Mouse (Mus musculus) lung, postnatal 14 days (tissue): ENCODE measurements around the gene Eif6.
"Not testable (repeated sequence)": the region's sequence is repeated elsewhere in the genome, so short reads cannot be mapped to it uniquely, and the experiment has no call there.

Source experiments
- DNase-seq: peaks from one replicate; pipeline ENCODE4 v3.0.0; 2021

The Eif6 gene

DNA sequence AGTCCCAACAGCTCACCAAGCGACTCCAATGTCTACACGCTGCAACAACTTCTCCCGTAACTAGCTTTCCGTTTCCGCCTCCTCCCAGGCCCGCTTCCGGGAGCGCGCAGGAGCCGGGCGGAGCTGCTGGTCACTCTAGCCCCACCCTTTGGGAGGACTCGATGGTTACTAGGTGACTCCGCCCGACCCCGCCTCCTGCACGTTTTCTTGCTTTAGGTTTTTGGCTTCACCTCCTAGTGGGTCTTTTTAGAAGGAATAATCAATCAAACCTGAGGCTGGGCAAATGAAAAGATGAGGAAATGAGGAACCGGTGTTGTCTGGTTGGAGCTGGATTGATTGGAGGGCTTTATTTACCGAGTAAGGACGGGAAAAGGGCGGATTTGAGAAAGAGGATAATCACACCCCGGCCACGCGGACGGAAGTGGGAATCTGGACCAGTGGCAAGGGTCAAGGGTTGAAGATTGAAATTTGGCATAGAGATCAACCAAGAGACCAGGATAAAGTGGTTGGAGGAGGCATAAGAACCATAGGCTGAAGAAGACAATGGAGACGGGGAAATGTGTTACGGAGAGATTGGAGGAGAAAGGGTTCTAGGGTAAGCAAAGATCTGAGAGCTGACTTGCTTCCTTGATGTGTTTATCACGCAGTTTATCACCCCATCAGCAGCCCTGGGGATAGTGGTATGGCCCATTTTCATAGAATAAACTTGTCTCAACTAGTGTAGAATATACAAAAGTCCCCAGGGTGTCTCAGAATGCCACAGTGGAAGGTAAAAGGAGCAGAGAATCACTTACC lies at the start of gene Eif6:
Gene Eif6 (minus strand): TSS at position 296 of the 795 bp plus-strand sequence.
- DNase-seq = peak; percentile 86

GRCm38 (mm10) chr2:155873636-155874035 lies 46.9 kb upstream of the Eif6 start:
- no peak for DNase-seq

DNA sequence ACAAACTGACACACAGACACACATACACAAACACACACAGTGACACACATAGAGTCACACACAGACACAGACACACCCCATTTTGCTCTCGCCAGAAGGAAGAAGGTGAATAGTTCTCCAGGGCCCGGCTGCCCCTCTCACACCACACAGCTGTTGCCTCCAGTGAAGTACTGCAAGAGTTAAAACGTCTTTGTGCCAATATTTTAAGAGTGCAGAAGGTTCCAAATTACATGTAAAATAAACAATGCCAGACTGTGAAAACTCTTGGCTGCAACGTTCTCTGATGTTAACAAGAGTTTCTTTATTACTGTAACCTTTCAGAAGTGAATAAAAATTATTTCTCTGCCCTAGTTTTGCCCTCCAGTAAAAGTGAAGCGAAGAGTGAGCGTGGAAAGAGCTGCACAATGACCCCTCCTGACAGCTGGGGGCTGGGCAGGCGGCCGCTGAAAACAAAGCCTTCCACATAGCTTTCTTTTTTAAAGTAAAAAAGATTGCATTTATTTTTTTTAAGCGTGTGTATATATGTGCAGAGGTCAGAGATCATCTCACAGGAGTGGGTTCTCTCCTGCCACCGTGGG lies 46.3 kb upstream of the Eif6 start:
- no peak for DNase-seq

DNA sequence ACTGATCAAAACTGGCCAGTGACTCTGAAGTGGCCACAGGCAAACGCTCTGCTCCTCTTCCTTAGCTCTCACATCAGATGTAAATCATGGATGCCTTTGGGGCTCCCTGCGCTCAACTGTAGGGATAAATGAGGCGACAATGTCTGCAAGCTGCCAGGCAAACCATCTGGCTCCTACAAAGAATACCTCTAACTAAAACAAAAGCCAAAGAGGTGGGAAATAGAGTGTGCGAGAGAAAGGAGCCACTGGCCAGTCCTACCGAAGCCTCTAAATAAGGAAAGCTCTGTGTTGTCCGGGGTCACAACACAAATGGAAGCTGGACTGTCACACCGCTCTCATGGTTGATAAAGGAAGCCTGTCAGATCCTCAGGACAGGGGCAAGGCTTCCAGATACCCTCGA lies 45.8 kb upstream of the Eif6 start:
- DNase-seq = no peak

GRCm38 (mm10) chr2:155869772-155870171 lies 43.0 kb upstream of the Eif6 start:
- no peak for DNase-seq

DNA sequence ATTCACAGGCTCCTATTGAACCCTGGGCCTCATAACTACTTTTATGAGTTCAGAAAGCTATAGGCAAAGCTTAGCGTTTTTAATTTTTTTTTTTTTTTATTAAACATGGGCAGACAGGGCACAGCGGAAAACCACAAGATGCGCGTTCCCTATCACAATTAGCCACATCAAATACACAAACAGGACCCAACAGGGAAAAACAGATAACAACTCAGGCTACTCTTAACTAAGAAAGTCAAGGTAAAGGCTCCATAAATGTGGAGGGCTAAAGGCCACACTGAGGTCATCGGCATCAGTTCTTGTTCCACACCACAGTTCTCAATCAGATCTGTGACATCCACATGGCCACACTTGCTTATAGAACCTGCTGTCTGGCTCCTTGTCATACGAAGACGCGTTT lies 41.6 kb upstream of the Eif6 start:
- DNase-seq = no peak

GRCm38 (mm10) chr2:155863301-155863867 lies 36.7 kb upstream of the Eif6 start:
- DNase-seq = no peak

- DNase-seq = no peak
These were observed 36.0 kb upstream of the Eif6 start for GRCm38 (mm10) chr2:155862573-155863300.

GRCm38 (mm10) chr2:155861581-155861980 lies 34.9 kb upstream of the Eif6 start:
- no peak for DNase-seq

- DNase-seq = no peak
These were observed 33.4 kb upstream of the Eif6 start for GRCm38 (mm10) chr2:155860102-155860501.

DNA sequence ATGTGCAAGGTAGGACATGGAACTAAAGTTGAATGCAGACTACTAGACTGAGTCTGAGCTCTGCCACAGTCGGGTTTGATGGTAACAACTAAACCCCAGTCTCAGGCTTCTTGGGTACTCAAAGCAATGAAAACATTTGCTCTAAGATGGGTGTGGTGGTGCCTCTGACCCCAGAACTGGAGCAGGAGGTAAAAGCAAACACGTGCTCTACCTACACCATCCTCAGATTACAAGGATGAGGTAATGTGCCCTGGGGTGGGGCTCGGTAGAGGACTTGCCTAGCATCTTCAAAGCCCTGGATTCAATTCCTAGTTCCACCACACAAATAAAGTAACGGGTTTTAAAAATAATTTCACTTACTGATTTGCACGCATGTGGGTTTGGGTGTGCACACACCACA lies 25.8 kb upstream of the Eif6 start:
- DNase-seq = no peak

- DNase-seq = no peak
These were observed 23.4 kb upstream of the Eif6 start for GRCm38 (mm10) chr2:155850120-155850519.

DNA sequence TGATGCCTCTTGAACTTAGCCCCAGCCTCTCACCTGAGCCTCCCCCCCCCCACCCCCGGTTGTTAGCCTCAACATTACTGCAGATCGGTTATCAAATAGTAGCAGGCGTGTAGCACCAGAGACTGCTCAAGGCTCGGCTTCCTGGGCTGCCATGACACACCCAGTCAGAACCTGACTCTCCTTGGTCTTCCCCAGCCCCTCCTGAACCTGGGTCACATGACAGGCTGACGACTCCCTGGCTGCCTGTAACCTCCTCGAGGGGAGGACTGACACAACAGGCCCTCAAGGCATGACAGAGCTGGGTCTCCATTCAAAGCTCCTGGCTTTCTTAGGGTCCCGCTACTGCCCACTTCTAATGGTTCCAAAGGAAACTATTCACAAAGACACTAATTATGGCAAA lies 22.7 kb upstream of the Eif6 start:
- no peak for DNase-seq

DNA sequence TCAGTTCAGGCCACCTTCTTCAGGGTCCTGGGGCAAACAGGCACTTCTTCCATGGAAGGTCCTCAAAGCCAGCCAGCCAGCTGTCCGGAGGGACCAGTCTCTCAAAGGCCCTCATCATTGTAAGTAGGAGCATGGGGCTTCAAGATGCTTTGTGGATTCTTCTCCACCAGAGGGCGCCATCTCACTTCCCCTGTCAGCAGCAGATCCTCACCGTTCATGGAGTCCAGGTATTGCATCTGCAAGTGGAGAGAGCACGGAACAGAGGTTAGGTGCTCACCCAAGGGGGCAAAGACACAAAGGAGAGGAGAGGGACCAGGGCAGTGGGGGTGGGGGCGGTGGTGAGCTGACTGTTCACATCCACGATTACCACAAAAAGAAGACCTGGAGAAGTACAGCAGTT lies 21.6 kb upstream of the Eif6 start:
- DNase-seq = peak; percentile 89

DNA sequence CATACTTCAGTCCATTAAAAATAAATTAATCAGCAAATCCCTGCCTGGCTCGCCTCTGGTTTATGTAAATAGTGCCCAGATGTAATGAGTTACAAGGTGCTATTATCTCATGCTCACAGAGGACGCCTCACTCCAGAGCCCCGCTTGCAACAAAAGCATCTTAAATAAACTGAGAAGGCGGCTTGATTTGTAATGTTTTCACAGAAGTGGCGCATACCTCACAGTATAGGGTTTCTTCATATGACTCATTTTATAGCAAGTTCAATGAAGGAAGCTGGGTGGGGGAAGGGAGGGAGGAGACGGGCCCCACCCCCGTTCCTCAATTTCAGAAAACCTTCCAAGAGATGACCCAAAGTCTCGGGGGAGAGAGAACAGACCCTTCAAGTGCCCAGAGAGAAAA lies 20.2 kb upstream of the Eif6 start:
- DNase-seq = no peak

DNA sequence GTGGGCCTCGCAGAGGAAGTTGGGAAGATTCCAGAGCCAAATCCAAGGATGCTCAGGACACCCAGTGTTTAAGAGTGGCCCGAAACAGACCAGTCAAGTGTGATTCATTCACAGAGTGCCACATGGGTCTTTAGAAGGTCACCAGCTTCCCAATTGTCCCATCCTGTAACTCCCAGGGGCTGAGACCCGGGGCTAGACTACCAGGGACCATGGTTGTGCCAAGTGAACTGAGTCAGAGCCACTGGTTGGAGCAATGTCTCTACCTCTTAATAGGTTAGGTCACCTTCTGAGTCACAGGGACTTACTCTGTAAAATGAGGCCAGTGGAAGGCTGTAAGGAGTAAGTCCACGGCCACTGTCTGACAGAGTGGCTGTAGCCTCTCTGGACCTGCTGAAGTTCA lies 12.2 kb upstream of the Eif6 start:
- DNase-seq = no peak

DNA sequence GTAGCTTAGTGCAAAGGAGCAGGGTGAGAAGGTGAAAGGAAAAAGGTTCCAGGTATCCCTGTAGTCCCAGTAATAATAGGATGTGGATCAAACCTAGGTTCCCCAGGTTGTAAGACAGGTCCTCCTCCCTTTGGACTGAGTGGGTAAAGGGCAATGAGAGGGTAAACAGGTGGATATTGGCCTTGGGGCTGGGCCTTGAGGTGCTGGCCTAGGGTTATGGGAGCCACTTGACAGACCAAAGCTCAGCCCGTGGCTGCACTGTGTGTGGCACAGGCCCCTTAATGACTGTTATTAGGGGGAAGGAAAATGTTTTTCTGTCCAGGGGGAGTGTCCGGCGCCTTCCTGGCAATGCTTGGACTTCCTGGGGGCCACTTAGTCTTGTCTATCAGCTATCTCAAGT lies 11.2 kb upstream of the Eif6 start:
- DNase-seq = no peak

GRCm38 (mm10) chr2:155834732-155835131 lies 8.0 kb upstream of the Eif6 start, which contains the start of gene Fam83c:
Fam83c (minus strand) TSS chr2:155834854.
- no peak for DNase-seq

DNA sequence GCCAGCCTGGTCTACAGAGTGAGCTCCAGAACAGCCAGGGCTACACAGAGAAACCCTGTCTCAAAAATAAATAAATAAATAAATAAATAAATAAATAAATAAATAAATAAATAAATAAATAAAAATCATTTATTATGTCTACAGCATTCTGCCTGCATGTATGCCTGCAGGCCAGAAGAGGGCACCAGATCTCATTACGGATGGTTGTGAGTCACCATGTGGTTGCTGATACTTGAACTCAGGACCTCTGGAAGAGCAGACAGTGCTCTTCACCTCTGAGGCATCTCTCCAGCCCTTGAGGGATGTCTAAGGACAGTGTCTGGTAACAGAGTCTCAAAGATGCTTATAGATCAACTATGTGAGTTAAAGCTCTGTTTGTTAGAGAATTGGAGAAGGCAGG lies 5.4 kb upstream of the Eif6 start:
- DNase-seq = not testable (repeated sequence)

DNA sequence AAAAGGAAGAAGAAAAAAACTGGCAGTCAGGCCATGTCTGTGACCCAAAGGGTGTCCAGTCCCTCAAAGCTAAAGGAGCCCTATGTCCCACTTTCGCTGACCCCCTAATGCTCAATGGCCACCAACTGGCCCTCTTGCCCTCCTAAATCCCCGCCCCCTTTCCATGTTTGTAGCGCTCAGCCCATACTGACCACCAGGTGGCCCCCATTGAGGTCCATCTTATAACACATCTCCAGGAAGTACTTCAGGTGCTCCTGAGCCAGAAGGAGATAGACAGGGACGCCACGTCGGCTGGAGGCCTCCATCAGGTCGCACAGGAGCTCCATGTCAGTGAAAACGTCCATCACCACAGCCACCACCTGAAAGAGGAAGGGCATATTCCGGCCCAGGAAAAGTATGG lies 4.6 kb upstream of the Eif6 start:
- DNase-seq = no peak

DNA sequence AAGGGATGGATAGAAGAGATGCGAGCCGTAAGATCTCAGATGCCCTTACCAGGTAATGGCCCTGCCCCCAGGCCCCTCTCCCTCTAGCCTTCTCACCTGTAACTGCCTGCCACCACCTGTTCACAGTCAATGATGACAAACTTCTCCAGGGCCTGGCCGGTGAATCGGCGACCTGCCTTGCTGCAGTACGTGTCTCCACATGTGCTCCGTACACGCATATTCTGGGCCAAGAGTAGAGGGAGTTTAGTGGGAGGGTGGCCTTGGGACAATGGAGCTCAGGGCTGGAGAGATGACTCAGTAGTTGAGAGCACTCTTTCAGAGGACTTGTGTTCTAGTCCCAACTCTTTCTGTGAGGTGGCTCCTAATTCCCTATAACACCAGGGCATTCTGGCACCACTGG lies 4.1 kb upstream of the Eif6 start:
- no peak for DNase-seq

DNA sequence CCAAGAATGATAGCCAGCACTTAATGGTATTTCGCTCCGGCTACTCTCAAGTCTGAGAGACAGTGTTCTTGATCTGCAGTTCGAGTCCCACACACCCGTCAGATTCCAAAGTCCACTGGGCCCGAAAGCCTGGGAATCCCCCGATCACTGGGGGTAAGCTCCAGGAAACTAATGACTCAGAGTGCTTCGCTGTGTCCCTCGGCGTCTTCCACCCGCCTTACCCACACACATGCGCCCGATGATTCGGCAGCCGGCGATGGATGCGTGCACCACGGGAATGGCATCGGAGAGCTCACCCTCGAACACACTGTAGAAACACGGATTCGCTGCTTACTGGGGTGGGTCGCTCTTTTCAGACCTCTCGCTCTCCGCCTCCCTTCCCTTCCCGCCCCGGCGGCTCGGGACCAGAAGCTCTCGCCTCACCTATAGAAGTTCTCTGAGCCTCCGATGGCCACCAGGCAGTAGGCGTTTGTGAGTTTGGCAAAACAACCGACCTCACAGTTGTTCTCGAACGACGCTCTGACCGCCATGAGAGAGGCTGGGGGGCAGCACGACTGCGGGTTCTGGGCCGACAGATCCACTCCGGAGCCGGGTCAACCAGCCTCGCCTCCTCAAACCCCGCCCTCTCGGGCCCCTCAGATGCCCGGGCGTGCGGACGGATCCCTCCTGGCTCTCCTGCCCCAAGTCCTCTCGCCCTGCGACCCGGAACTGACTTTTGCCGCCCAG lies 658 bp downstream of the Eif6 start:
- no peak for DNase-seq

- DNase-seq = no peak
These were observed 3.0 kb downstream of the Eif6 start for GRCm38 (mm10) chr2:155823722-155824121.
